Mouse (Mus musculus) ES-E14 (cell line): ENCODE measurements at regions not wholly inside any gene's neighbourhood (a gene's known extent, or its start where the extent isn't known, plus 50 kb on each side); places are given as distances from the start of the nearest gene placed in this dataset.

Experiments
- DNase-seq: peaks from one replicate; pipeline ENCODE4 v3.0.0-alpha.2; 2013; ENCODE audit warnings: low read depth, low spot score
- H3K27ac ChIP-seq: 2 replicates; pipeline ENCODE4 v1.5.1; 2012; ENCODE audit warnings: low read depth, mild to moderate bottlenecking, low read length, moderate library complexity, mixed read lengths; ENCODE audit not compliant: poor library complexity, insufficient read depth, severe bottlenecking
- H3K36me3 ChIP-seq: 2 replicates; pipeline ENCODE4 v1.6.1; 2012; ENCODE audit warnings: mild to moderate bottlenecking, low read length, moderate library complexity, mixed read lengths; ENCODE audit not compliant: control insufficient read depth, poor library complexity, insufficient read depth, severe bottlenecking
- H3K4me1 ChIP-seq, 2 experiments: fragments of 150-350 bp in 1 of 2; sonication (generic) in 1 of 2; 2 replicates each; pipeline ENCODE4 v1.6.1; 2012; ENCODE audit warnings: low read length in 2 of 2, mild to moderate bottlenecking in 1 of 2, mixed read lengths in 1 of 2; ENCODE audit not compliant: control insufficient read depth in 2 of 2, insufficient read depth in 2 of 2, poor library complexity in 1 of 2
- H3K4me3 ChIP-seq, 2 experiments: fragments of 150-350 bp in 1 of 2; sonication (generic) in 1 of 2; 2 replicates each; pipeline ENCODE4 v1.5.1; 2012; ENCODE audit warnings: low read length in 2 of 2, low read depth in 1 of 2, mild to moderate bottlenecking in 1 of 2, mixed read lengths in 1 of 2; ENCODE audit not compliant: insufficient read depth in 1 of 2, poor library complexity in 1 of 2, severe bottlenecking in 1 of 2
- H3K9ac ChIP-seq: 2 replicates; pipeline ENCODE4 v1.6.1; 2012; ENCODE audit warnings: low read depth, mild to moderate bottlenecking, low read length, mixed read lengths; ENCODE audit not compliant: poor library complexity, insufficient read depth, severe bottlenecking
- H3K9me3 ChIP-seq: fragments of 150-350 bp; sonication (generic); 2 replicates; pipeline ENCODE4 v1.6.1; 2012; ENCODE audit warnings: low read depth, mild to moderate bottlenecking, low read length; ENCODE audit not compliant: control insufficient read depth, insufficient read depth
- CHD2 ChIP-seq: IDR thresholded peaks from 2 replicates; pipeline ENCODE4 v1.6.1; 2014; ENCODE audit warnings: mild to moderate bottlenecking, low read depth, low read length, inconsistent platforms
- HCFC1 ChIP-seq: IDR thresholded peaks from 2 replicates; pipeline ENCODE4 v1.6.1; 2012; ENCODE audit warnings: low read length, inconsistent platforms, borderline replicate concordance; ENCODE audit not compliant: insufficient read depth
- MAFK ChIP-seq: IDR thresholded peaks from 2 replicates; pipeline ENCODE4 v1.6.1; 2014; ENCODE audit warnings: mild to moderate bottlenecking, low read depth, low read length, inconsistent platforms; ENCODE audit not compliant: insufficient read depth
- ZC3H11A ChIP-seq: IDR thresholded peaks from 2 replicates; pipeline ENCODE4 v1.6.1; 2012; ENCODE audit warnings: low read depth, mild to moderate bottlenecking, inconsistent platforms, low read length, borderline replicate concordance
- ZNF384 ChIP-seq: IDR thresholded peaks from 2 replicates; pipeline ENCODE4 v1.6.1; 2012; ENCODE audit warnings: low read depth, low read length, inconsistent platforms
- in situ Hi-C, 2 experiments: fragments of 600-800 bp; cut with MboI; formaldehyde crosslinking; loops; one replicate each; pipeline ENCODE4 v1.15.1; 2025; ENCODE audit warnings: low sequenced_read_pairs in 2 of 2, inconsistent platforms in 1 of 2; ENCODE audit not compliant: unreplicated experiment in 2 of 2

DNA sequence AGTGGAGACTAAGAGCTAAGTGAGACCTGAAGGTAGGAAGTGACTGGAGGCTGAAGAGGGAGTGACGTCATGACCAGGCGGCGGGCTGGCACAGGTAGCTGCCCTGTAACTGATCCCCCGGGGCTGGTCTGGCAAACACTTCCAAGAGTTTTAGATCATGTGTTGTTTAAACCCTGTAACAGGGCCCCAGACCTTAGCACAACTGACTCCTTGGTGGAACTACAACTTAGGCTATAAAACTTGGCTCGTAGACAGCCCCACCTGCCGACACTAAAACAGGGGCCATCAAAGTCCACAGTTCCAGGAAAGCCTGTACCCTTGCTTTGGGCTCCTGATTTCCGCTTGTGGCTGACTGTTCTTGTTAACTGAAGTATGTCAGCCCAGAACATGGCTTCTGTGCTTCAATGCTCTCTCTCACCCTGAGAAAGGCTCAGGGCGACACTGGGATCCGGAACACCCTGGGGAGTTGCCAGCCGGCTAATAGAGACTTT lies 92.6 kb upstream of the Ubl3 start:
- Histone ChIP-seq H3K27ac (no peak overlapping the region), H3K9ac (peak overlapping the region; percentile 25; the same call in 1 of the 2 replicates), H3K9me3 (no peaks in the 10 kb centered on the region), H3K36me3 (no peaks in the 10 kb centered on the region), H3K4me3 (no peak overlapping the region), H3K4me1 (peaks cover 11 to 18% of the 10 kb centered on the region in 2 experiments; a peak in 3 of 4 replicates)
- TF ChIP-seq MAFK (no peak), CHD2 (no peak), HCFC1 (no peak), ZC3H11A (no peak), ZNF384 (no peak)
- in situ Hi-C loops: no loop called here
- DNase-seq: no peak

GRCm38 (mm10) chr5:148644345-148644744 lies 91.8 kb upstream of the Ubl3 start:
- H3K9ac ChIP-seq: no peak overlapping the region
- no peak overlapping the region for H3K4me3 ChIP-seq
- no peaks in the 10 kb centered on the region for H3K36me3 ChIP-seq
- H3K4me1 ChIP-seq: peaks cover 9 to 15% of the 10 kb centered on the region in 2 experiments; a peak in 3 of 4 replicates
- no peak for DNase-seq
- H3K27ac ChIP-seq: no peak overlapping the region
- in situ Hi-C loops: no loop called here
- TF ChIP-seq ZC3H11A (peak; percentile 49; the same call in 1 of the 2 replicates), ZNF384 (no peak), HCFC1 (no peak), CHD2 (no peak), MAFK (no peak)
- no peaks in the 10 kb centered on the region for H3K9me3 ChIP-seq

DNA sequence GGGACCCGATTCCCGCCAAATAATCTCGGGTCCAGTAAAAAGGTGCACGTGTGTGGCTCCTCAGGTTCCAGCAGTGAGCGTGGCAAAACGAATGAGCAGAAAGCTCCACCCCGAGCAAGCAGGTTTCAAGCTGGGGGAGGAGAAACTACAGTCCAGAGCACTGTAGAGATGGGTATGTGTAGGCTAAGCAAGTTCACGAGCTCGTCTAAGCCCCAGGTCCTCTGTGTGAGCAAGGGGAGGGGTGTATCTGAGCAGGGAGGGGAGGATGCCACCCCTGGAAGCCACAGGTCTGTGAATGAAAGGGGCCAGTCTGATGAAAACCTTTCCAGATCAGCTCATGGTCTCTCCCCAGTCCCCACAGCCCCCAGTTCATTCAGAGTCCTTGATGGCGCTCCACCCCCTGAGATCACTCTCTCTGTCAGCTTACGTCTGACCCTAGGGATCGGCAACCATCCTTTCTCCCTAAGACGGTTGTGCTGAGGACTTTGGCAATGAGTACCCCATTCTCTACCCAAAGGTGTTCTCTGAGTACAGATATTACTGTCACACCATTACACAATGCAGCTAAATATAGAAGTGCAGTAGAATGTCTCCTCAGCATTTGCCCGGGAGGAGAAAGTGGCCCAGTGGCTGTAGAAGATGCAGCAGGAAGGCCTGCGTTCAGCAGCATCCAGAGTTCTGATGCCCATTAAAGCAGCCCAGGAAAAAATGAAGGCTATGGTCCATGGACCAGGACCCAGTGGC lies 89.2 kb upstream of the Ubl3 start:
- Histone ChIP-seq H3K27ac (no peak overlapping the region), H3K4me1 (peaks cover 6 to 8% of the 10 kb centered on the region in 2 experiments; a peak in 3 of 4 replicates), H3K9ac (no peak overlapping the region), H3K9me3 (no peaks in the 10 kb centered on the region), H3K4me3 (no peak overlapping the region), H3K36me3 (no peaks in the 10 kb centered on the region)
- DNase-seq: no peak
- in situ Hi-C loops: no loop called here
- no peak for TF ChIP-seq HCFC1
- no peak for TF ChIP-seq MAFK
- TF ChIP-seq ZNF384: no peak
- no peak for TF ChIP-seq ZC3H11A
- no peak for TF ChIP-seq CHD2

DNA sequence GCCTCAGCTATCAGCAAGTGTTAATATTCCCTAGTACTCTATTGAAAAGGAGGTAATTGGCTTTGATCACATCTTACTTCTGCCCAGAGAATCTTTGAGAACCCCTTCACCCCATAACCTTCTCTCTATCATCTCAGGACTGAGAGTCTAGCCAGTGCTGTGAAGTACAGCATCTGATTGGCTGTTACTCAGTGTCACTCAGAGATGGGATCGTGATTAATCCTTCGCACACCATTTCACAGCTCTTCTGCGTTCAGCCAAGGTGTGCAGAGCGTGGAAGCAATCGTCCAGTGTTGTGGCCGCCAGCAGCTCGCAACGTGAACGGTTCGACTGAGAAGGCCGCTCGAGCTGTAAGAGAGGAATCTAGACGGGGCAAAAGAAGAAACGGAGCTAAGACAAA lies 87.9 kb upstream of the Ubl3 start:
- Histone ChIP-seq H3K4me3 (no peak overlapping the region), H3K9me3 (no peaks in the 10 kb centered on the region), H3K9ac (no peak overlapping the region), H3K4me1 (peaks cover 0 to 6% of the 10 kb centered on the region in 2 experiments; a peak in 2 of 4 replicates), H3K36me3 (no peaks in the 10 kb centered on the region), H3K27ac (no peak overlapping the region)
- no peak for DNase-seq
- in situ Hi-C loops: no loop called here
- TF ChIP-seq ZC3H11A: no peak
- TF ChIP-seq CHD2: no peak
- no peak for TF ChIP-seq ZNF384
- no peak for TF ChIP-seq HCFC1
- no peak for TF ChIP-seq MAFK
